Mouse (Mus musculus): ENCODE results near the gene Myo3b.

- TF ChIP-seq CTCF (IDR thresholded peaks at IDR 0.05; ENCODE audit: borderline replicate concordance, extremely low read depth, insufficient read depth, insufficient read length) = no peak
- no peak for TF ChIP-seq POLR2A (IDR thresholded peaks at IDR 0.05; ENCODE audit: borderline replicate concordance, extremely low read depth, insufficient read depth, insufficient read length, poor library complexity, severe bottlenecking)
These were observed 87.4 kb downstream of the Myo3b start for GRCm38 (mm10) chr2:70126330-70126729.
